Mouse (Mus musculus): ENCODE measurements at regions not wholly inside any gene's neighbourhood (a gene's known extent, or its start where the extent isn't known, plus 50 kb on each side); places are given as distances from the start of the nearest gene placed in this dataset.
"Not testable (repeated sequence)": the region's sequence is repeated elsewhere in the genome, so short reads cannot be mapped to it uniquely, and the experiment has no call there.

DNA sequence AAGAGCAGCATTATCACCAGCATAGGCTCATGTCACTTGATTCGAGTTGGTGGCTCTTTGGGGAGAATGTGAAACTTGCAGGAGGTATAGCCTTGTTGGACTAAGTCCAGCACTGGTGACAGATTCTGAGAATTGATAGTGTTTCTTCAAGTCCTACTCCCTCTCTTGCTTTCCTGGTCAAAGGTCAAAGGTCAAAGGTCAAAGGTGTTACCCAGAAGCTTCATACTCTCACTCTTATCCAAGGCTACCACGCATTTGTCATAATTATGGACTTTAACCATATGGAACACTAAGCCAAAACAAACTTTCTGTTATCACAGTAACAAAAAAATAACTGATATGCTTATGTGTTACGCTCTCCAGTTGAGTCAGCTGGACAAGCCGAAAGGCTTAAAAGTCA lies 56.8 kb downstream of the Gm5152 start:
- WGBS: 85% methylated on average over 4 of the region's 4 CpGs
- no peak for DNase-seq
- H3K4me1 ChIP-seq (ENCODE audit: control insufficient read depth, insufficient read depth, low read length): no peaks in the 10 kb centered on the region
- no peak overlapping the region for H3K4me3 ChIP-seq (replicated peaks; ENCODE audit: low read depth, low read length)
- no peaks in the 10 kb centered on the region for H3K27me3 ChIP-seq (ENCODE audit: control insufficient read depth, insufficient read depth, low read length)
- no peak overlapping the region for H3K9ac ChIP-seq (replicated peaks; ENCODE audit: low read length)
- no peak for ATAC-seq (ENCODE audit: low FRiP score, low TSS enrichment)
- no peaks in the 10 kb centered on the region for H3K9me3 ChIP-seq (ENCODE audit: control insufficient read depth, low read length)
- no peaks in the 10 kb centered on the region for H3K36me3 ChIP-seq (ENCODE audit: control insufficient read depth, insufficient read depth, low read length)
- no peak overlapping the region for H3K27ac ChIP-seq (replicated peaks; ENCODE audit: low read depth, low read length)
- no peak overlapping the region for H3K4me2 ChIP-seq (ENCODE audit: low read length)

DNA sequence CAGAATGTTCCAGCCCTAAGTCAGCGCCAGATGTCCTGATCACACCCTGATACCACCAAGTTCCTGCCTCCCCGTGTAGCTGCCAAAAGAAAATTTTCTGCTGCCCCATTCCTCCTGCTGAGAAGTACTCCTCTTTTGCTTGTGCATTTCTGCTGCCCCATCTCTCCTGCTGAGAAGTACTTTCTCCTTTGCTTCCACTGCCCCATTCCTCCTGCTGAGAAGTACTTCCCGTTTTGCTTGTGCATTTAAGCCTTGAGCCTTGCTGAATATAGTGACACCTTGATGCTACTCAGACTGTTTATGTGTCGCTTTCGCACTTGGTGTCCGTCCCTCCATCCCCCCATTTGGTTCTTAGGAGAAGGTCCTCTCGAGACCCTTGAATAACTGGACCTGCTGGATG lies 84.1 kb downstream of the Gm5152 start:
- H3K4me1 ChIP-seq (ENCODE audit: control insufficient read depth, insufficient read depth, low read length); H3K9ac ChIP-seq (replicated peaks; ENCODE audit: low read length); H3K27me3 ChIP-seq (ENCODE audit: control insufficient read depth, insufficient read depth, low read length); H3K27ac ChIP-seq (replicated peaks; ENCODE audit: low read depth, low read length); H3K4me3 ChIP-seq (replicated peaks; ENCODE audit: low read depth, low read length); DNase-seq; H3K4me2 ChIP-seq (ENCODE audit: low read length); H3K36me3 ChIP-seq (ENCODE audit: control insufficient read depth, insufficient read depth, low read length); ATAC-seq (ENCODE audit: low FRiP score, low TSS enrichment); H3K9me3 ChIP-seq (ENCODE audit: control insufficient read depth, low read length): not testable (repeated sequence)
- 91% methylated on average over 7 of the region's 7 CpGs for whole genome bisulfite sequencing

DNA sequence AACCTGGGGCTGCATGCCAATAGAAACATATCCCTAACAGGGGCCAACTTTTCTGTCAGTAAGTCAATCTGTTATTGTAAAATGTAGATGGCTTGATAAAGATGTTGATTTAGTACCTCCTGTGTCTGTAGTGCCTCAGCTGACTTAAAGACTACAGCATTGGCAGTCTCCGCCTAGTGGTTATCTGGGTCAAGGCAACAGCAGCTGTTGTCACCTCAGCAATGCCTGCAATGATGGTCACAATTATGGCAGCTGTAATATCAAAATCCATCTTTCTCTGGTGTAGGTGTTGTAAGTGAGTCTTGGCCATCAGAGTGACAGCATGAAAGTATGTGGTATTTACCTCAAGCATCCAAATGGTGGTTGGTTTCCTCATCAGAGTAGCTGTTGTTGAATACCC lies 97.0 kb downstream of the Gm5152 start:
- Histone ChIP-seq H3K4me3 (replicated peaks; ENCODE audit: low read depth, low read length) (no peak overlapping the region), H3K4me2 (ENCODE audit: low read length) (no peak overlapping the region), H3K9me3 (ENCODE audit: control insufficient read depth, low read length) (peaks cover 3% of the 10 kb centered on the region; the same call in 1 of the 2 replicates), H3K27ac (replicated peaks; ENCODE audit: low read depth, low read length) (no peak overlapping the region), H3K27me3 (ENCODE audit: control insufficient read depth, insufficient read depth, low read length) (no peaks in the 10 kb centered on the region), H3K9ac (replicated peaks; ENCODE audit: low read length) (no peak overlapping the region), H3K4me1 (ENCODE audit: control insufficient read depth, insufficient read depth, low read length) (no peaks in the 10 kb centered on the region), H3K36me3 (ENCODE audit: control insufficient read depth, insufficient read depth, low read length) (no peaks in the 10 kb centered on the region)
- no peak for ATAC-seq (ENCODE audit: low FRiP score, low TSS enrichment)
- DNase-seq: no peak
- 100% methylated on average over 1 of the region's 1 CpGs for WGBS

DNA sequence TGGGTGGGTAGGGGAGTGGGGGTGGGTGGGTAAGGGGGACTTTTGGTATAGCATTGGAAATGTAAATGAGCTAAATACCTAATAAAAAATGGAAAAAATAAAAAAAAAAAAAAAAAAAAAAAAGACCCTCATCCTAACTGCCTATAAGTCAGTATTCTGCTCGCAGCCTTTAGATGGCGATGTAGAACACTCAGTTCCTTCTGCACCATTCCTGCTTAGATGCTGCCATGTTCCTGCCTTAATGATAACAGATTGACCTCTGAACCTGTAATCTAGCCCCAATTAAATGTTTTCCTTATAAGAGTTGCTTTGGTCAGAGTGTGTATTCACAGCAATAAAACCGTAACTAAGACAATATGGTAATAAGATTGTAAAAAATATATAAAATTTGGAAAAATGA lies 105.1 kb downstream of the Gm5152 start:
- H3K27me3 ChIP-seq (ENCODE audit: control insufficient read depth, insufficient read depth, low read length): no peaks in the 10 kb centered on the region
- ATAC-seq (ENCODE audit: low FRiP score, low TSS enrichment): no peak
- no peaks in the 10 kb centered on the region for H3K9me3 ChIP-seq (ENCODE audit: control insufficient read depth, low read length)
- WGBS: 93% methylated on average over 3 of the region's 3 CpGs
- H3K4me1 ChIP-seq (ENCODE audit: control insufficient read depth, insufficient read depth, low read length): no peaks in the 10 kb centered on the region
- no peak overlapping the region for H3K9ac ChIP-seq (replicated peaks; ENCODE audit: low read length)
- DNase-seq: peak; percentile 27
- H3K4me2 ChIP-seq (ENCODE audit: low read length): no peak overlapping the region
- H3K27ac ChIP-seq (replicated peaks; ENCODE audit: low read depth, low read length): no peak overlapping the region
- no peak overlapping the region for H3K4me3 ChIP-seq (replicated peaks; ENCODE audit: low read depth, low read length)
- H3K36me3 ChIP-seq (ENCODE audit: control insufficient read depth, insufficient read depth, low read length): no peaks in the 10 kb centered on the region
